Mouse (Mus musculus) embryo, embryonic 10.5 days (tissue): Measurements from ENCODE around the gene Ankrd50.

Experiments
- DNase-seq: peaks from one replicate; pipeline ENCODE4 v3.0.0-alpha.2; 2015; ENCODE audit warnings: low spot score

The Ankrd50 gene

DNA sequence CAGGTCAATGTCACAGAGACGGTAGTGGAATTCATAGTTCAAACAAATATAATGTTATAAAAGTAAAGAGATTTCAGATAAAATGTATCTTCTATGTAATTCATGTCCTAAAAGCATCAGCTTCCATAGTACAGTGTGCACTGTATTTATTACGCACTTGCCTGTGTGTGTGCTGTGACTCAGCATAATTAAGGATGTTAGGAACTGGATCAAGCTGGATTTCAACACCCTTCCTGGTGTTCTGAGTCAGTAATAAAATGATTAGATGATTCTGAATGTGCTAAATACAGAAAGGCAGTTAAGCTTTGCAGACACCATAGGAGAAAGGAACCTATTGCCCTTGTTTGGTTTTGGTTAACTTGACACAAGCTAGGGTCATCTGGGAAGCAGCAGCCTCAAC lies 21.5 kb downstream of the Ankrd50 start:
- no peak for DNase-seq

DNA sequence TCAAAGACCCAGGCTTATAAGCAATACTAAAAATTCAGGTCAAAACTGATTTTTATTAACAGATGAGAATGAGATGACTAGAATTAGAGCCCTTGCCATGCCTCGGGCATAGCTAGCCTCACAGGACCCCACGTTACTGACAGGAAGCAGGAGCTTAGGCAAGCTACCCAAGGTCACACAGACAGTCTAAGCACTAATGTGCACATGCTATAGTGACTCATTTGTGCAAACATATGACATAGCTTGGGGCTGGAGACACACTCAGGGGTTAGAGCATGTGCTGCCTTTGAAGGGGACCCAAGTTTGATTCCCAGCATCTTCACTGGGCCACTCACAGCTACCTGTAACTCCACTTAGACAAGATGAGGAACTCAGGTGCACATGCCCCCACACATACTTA lies 22.9 kb downstream of the Ankrd50 start:
- no peak for DNase-seq

DNA sequence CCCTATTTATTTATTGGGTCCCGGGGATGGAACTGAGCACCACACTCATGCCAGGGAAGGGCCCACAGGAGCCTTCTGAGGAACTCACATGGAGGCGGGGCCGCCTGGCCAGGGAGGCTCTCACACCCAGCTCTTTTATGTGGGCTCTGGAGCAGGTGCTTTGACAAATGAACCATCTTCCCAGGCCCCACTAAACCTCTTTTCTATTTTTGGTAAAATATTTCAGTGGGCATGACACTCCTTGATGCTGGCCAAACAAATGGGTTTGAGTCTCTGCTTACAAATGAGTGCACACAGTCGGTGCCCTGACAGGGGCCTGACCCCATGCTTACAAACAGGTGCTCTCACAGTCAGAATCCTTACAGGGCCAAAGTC lies 24.4 kb downstream of the Ankrd50 start:
- DNase-seq: no peak

DNA sequence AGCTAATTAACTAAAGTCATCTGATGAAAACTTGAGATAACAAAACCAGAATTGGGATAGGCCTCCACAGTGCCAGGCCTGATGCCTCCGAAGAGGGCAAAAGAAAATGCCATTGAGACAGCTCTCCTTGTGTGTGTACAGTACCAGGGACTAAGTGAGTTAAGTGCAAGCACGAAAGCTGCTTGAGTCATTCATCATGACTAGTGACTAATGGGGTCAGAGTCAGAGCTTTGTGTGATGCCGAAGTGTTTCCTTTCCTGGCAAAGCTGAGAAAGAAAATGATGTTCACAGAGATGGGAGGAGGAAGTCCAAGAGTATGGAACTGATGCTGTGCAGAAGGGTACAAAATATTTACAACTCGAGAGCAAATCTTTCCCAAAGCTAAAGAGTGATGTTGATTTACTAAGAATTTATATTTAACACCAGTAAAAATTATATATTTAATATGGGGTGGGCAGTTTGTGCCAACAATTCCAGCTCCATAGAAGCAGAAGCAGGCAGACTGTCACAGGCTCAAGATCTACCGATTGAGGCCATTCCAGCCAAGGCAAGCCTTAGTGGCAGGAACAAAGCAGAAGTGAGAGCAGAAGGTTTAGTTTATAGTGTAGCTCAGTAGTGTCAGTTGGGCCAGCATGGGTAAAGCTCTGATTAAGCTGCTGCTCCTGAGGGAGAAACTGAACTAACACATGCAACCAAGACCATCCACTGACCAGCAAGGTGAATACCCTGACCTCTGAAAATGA lies 25.0 kb downstream of the Ankrd50 start:
- DNase-seq: no peak

- no peak for DNase-seq
Observed at GRCm38 (mm10) chr3:38457041-38457440, 27.6 kb downstream of the Ankrd50 start.

DNA sequence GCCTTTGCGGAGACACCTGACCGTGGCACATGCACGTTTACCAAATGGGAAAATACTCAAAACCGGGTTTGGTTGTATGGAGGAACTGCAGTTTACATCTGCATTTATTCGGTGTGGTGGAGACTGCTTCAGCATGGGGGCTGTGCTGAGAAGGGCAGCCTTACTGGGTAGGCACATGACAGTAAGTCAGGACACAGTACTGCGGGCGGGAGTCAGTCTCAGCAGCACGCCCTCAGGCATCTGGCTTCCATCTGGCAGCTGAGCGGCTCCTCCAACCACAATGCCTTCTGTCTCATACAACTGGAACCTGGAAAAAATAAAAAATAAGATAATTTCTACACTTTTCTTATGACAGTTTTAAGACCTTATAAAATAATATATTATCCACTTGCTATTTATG lies 32.4 kb downstream of the Ankrd50 start:
- peak; percentile 35 for DNase-seq

DNA sequence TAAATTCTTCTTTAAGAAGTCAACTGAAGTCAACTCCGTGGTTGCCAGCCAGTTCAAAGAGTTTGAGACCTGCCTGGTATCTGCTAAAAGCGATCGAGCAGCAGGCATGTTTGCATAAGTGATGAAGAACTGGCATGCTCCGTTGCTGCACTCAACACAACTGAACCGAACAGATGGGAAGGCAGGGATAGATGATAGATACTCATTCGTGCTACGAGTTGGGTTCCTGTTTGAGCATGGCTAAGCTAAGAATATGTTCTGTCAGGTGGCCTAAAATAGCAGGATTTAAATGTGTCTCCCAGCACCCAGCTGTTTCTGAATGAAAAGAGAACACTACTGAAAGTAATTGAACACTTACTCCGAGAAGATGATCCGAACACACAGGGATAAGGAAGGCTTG lies 38.1 kb downstream of the Ankrd50 start:
- DNase-seq: no peak

- no peak for DNase-seq
Observed at GRCm38 (mm10) chr3:38443875-38444274, 40.8 kb downstream of the Ankrd50 start.

GRCm38 (mm10) chr3:38440564-38440991 lies 44.1 kb downstream of the Ankrd50 start:
- DNase-seq: no peak

GRCm38 (mm10) chr3:38436596-38436995 lies 48.0 kb downstream of the Ankrd50 start:
- no peak for DNase-seq

- no peak for DNase-seq
Observed at GRCm38 (mm10) chr3:38435828-38436227, 48.8 kb downstream of the Ankrd50 start.

DNA sequence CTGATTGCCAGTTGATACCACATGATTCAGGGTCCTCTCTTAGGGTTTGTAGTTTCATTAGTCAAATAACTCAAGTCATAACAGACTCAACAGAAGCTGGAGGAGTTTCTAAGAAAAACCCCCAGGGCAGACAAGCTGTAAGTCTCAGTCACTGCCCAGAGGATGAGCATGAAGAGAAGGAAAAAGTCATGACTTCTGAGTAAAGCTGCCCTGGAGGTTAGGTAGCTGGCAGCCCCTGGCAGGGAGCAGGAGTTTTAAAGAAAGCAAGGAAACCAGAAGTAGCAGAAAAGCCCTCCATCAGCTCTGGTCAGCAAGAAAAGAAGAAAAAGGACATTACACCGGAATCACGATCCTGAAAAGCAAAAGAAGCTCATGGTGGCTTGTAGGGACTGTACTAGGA lies 50.2 kb downstream of the Ankrd50 start:
- DNase-seq: no peak

DNA sequence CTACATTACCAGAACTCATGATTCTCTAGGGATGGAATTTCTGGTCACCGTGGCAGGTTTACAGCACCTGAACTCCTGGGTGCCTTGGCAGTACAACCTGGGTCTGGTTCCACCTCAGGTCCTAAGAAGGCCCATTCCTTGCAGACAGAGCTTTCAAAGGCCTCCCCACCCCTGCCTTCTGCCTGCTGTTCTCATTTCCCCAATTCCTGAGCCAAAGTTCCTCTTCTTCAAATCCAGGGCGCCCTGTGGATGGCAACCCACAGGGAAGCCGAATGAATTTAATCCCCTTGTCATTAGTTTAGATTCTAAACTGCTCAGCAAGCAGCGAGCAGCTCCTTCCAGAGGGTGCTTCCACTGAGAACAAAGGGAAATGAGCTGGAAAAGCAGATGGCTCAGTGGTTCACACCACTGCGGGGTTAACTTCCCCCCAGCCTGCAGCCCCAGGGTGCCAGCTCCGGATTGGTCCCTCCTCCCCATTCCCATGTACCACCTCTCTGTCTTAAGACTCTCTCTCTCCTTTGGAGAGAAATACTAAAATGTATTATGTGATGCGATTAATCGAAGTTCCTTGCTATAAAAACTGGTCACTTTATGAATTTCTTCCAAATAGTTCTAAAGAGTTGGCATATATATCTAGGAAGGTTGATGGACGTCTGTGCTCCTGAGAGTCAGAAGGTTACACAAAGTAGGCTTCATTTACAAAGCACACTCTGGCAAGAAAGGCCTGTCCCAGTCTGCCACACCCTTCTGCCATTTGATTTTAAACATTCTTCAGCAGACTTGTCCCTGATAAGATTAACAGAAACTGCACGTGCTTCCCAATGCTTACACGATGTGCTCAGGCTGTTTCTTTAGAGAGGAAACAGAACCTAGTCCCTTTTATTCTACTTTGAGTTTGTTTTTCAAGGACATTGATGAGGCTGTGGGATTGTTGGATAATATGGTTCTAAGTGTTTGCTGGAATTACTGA lies 50.9 kb downstream of the Ankrd50 start:
- DNase-seq: no peak

DNA sequence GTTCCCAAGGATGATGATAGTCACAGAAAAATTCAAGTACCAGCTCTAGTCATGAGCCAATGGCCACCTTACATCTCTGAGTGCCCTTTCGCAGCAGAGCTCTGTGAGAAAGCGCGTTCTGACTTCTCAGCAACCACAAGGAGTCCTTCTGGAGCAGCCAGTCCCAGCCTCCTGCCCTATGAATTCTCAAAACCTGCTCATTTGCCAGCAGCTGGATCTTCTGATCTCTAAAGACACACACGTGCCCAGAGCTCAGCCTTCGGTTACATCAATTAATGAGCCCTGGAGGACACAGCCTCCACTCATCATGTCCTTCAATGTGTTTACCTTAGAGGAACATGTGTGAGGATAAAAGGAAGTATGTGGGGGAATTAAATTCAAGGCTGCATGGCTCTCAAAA lies 53.2 kb downstream of the Ankrd50 start:
- DNase-seq: no peak

- no peak for DNase-seq
Observed at GRCm38 (mm10) chr3:38431042-38431441, 53.6 kb downstream of the Ankrd50 start.

- no peak for DNase-seq
Observed at GRCm38 (mm10) chr3:38427200-38427599, 57.4 kb downstream of the Ankrd50 start.

DNA sequence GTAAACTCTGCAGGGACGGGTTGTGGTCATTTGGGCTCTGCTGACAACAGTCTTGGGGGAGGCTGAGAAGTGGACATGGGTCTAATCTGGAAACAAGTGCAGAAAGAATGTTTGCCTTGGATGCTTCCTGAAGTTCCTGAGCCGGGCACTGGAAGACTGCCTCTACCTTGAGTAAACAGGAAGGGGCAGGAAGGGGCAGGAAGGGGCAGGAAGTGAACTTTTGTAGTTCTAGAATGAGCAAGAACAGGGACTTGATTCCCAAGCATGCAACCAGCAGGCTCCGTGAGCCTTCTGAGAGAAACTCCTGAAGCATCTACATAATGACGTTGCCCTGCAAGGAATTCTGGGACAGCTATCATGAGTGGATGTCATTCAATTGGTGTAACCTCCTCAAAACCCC lies 60.7 kb downstream of the Ankrd50 start:
- DNase-seq: no peak

GRCm38 (mm10) chr3:38419896-38420295 lies 64.7 kb downstream of the Ankrd50 start:
- no peak for DNase-seq

DNA sequence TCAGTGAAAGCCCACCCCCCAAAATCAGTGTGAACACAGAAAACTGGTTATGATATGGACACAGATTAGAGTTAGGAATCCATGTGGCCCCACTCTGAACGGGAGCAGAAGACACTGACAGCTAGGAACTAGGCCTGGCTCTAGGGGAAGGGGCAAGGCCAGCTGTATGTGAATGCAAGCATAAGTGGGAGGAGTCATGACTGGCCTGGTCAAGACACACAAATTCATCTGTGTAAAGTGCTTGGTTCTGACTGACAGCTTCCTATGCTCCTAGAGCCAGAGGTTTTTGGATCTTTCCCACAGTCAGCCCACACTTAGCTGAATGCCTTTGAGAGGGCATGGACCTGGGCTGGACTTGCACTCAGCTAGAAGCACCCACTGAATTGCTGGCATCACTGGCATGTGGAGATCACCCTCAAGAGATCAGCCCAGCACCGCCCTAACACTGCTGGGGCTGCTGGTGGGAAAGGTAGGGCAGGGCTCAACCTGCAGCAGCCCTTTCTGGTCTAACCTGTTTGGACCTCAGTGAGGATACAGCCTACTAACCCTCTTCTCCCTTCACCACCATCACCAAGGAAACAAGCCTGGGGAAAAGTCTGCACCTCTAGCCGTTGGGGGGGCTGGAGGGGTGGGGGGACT lies 69.2 kb downstream of the Ankrd50 start:
- no peak for DNase-seq
